Comparison of ENCODE assay signal across 7 mouse cellular contexts in the genomic region with DNA sequence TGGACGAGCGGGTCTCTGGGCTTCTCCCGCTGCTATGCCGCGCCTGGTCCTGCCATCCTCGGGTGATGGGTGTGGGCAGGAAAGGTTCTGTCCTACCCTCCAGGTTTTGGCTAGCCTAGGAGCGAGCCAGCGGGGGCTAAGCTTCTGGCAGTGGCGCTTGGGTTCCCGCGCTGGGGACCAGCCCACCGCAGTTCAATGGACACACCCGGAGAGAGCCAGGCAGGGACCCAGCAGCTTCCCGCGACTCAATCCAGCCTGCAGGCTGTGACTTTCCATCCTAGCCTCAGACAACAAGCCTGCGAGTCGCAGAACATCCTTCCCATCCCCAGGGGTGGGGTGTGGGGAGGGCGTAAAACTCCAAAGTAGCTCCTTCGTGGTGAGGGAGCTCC. TPM values are rescaled to one million over a fixed set of nuclear protein-coding genes. Genes with fewer than 3 reads are reported as not detected.
A peak's percentile ranks its signal among the peaks of the same experiment; 100 is the strongest.
DNase-seq lines count a peak whose midpoint lies in the region; ATAC-seq and TF ChIP-seq lines count a peak whose summit lies in the region.

No protein-coding gene starts in this region.

- H3K79me2 ChIP-seq in liver, adult 2 months (ENCODE audit: control insufficient read depth, insufficient read depth, low read length), result no peaks in the 10 kb centered on the region

- TF ChIP-seq EP300 in stomach, postnatal 0 days (optimal IDR thresholded peaks at IDR 0.05), result no peak

- peak overlapping the region; percentile 97 for H3K4me2 ChIP-seq in forebrain, embryonic 12.5 days
- peak overlapping the region; percentile 92 for H3K4me2 ChIP-seq in hindbrain, postnatal 0 days (ENCODE audit: low read depth, low read length)
- peak overlapping the region; percentile 91 for H3K4me2 ChIP-seq in midbrain, postnatal 0 days (ENCODE audit: low read depth, low read length, poor library complexity, severe bottlenecking)
- peak overlapping the region; percentile 94 for H3K4me2 ChIP-seq in stomach, postnatal 0 days (replicated peaks; ENCODE audit: low read depth)

- no peaks in the 10 kb centered on the region for H3K9me3 ChIP-seq in forebrain, embryonic 12.5 days
- no peaks in the 10 kb centered on the region for H3K9me3 ChIP-seq in hindbrain, postnatal 0 days (ENCODE audit: low read length)
- no peaks in the 10 kb centered on the region for H3K9me3 ChIP-seq in midbrain, postnatal 0 days (ENCODE audit: low read length)
- no peaks in the 10 kb centered on the region for H3K9me3 ChIP-seq in stomach, postnatal 0 days (ENCODE audit: control insufficient read depth, low read length)

- DNase-seq in B cell, adult 2 months, result peak; percentile 31 to 37
- DNase-seq in ES-CJ7 (ENCODE audit: low read depth, low spot score), result peak; percentile 21
- peak; percentile 27 for DNase-seq in hindbrain, postnatal 0 days (ENCODE audit: low spot score)
- DNase-seq in liver, adult 2 months (ENCODE audit: extremely low read depth, low read depth, low spot score), result no peak
- DNase-seq in midbrain, postnatal 0 days (ENCODE audit: low spot score), result peak; percentile 13
- DNase-seq in stomach, postnatal 0 days (ENCODE audit: low spot score), result peak; percentile 30

- ATAC-seq in forebrain, embryonic 12.5 days (ENCODE audit: low FRiP score), result peak; percentile 42; the same call in 1 of the 2 replicates
- peak; percentile 13; the same call in 1 of the 2 replicates for ATAC-seq in hindbrain, postnatal 0 days
- no peak for ATAC-seq in midbrain, postnatal 0 days (ENCODE audit: low FRiP score)
- ATAC-seq in stomach, postnatal 0 days (ENCODE audit: low FRiP score, low TSS enrichment), result 0 out of 2 replicates have a peak, but pooled peaks have one; percentile 1

- under 1% methylated on average over 19 of the region's 19 CpGs for whole genome bisulfite sequencing in forebrain, embryonic 12.5 days
- 2% methylated on average over 19 of the region's 19 CpGs for WGBS in hindbrain, postnatal 0 days
- 2% methylated on average over 19 of the region's 19 CpGs for WGBS in liver, adult 2 months
- 0% methylated on average over 19 of the region's 19 CpGs for WGBS in midbrain, postnatal 0 days
- under 1% methylated on average over 19 of the region's 19 CpGs for WGBS in stomach, postnatal 0 days

- no peaks in the 10 kb centered on the region for H3K36me3 ChIP-seq in forebrain, embryonic 12.5 days (replicated peaks)
- no peaks in the 10 kb centered on the region for H3K36me3 ChIP-seq in hindbrain, postnatal 0 days (ENCODE audit: insufficient read depth, low read length)
- no peaks in the 10 kb centered on the region for H3K36me3 ChIP-seq in liver, adult 2 months (ENCODE audit: control insufficient read depth, insufficient read depth, low read length)
- no peaks in the 10 kb centered on the region for H3K36me3 ChIP-seq in midbrain, postnatal 0 days (ENCODE audit: insufficient read depth, low read length)
- H3K36me3 ChIP-seq in stomach, postnatal 0 days (ENCODE audit: control insufficient read depth, insufficient read depth, low read length), result no peaks in the 10 kb centered on the region

- TF ChIP-seq CTCF in hindbrain, postnatal 0 days (IDR thresholded peaks at IDR 0.05; ENCODE audit: low read depth), result no peak
- TF ChIP-seq CTCF in liver, adult 2 months (IDR thresholded peaks at IDR 0.05; ENCODE audit: low read depth, low read length), result no peak
- no peak for TF ChIP-seq CTCF in midbrain, postnatal 0 days (IDR thresholded peaks at IDR 0.05)
- no peak for TF ChIP-seq CTCF in stomach, postnatal 0 days (IDR thresholded peaks at IDR 0.05; ENCODE audit: low read depth)

- H3K4me3 ChIP-seq in forebrain, embryonic 12.5 days (replicated peaks), result peak overlapping the region; percentile 66
- H3K4me3 ChIP-seq in hindbrain, postnatal 0 days (ENCODE audit: low read length), result peak overlapping the region; percentile 71
- H3K4me3 ChIP-seq in liver, adult 2 months (ENCODE audit: insufficient read depth, low read depth, low read length), result peak overlapping the region; percentile 0; the same call in 1 of the 2 replicates
- H3K4me3 ChIP-seq in midbrain, postnatal 0 days (ENCODE audit: low read depth, low read length), result peak overlapping the region; percentile 80
- peak overlapping the region; percentile 63 for H3K4me3 ChIP-seq in stomach, postnatal 0 days (ENCODE audit: low read depth, low read length)

- H3K9ac ChIP-seq in forebrain, embryonic 12.5 days, result peak overlapping the region; percentile 73
- peak overlapping the region; percentile 59 for H3K9ac ChIP-seq in hindbrain, postnatal 0 days (replicated peaks; ENCODE audit: low read length)
- no peak overlapping the region for H3K9ac ChIP-seq in liver, adult 2 months (ENCODE audit: low read depth, low read length)
- H3K9ac ChIP-seq in midbrain, postnatal 0 days (replicated peaks; ENCODE audit: low read length, poor library complexity, severe bottlenecking), result peak overlapping the region; percentile 70
- H3K9ac ChIP-seq in stomach, postnatal 0 days (ENCODE audit: low read length), result peak overlapping the region; percentile 64

- TF ChIP-seq POLR2A in liver, adult 2 months (IDR thresholded peaks at IDR 0.05; ENCODE audit: extremely low read depth, insufficient read depth, low read length), result no peak

- peaks cover 38% of the 10 kb centered on the region for H3K27me3 ChIP-seq in forebrain, embryonic 12.5 days
- no peaks in the 10 kb centered on the region for H3K27me3 ChIP-seq in hindbrain, postnatal 0 days (ENCODE audit: insufficient read depth, low read length)
- peaks cover 5% of the 10 kb centered on the region; the same call in 1 of the 2 replicates for H3K27me3 ChIP-seq in liver, adult 2 months (ENCODE audit: control insufficient read depth, insufficient read depth, low read length)
- peaks cover 2% of the 10 kb centered on the region; the same call in 1 of the 2 replicates for H3K27me3 ChIP-seq in midbrain, postnatal 0 days (ENCODE audit: insufficient read depth, low read length)
- no peaks in the 10 kb centered on the region for H3K27me3 ChIP-seq in stomach, postnatal 0 days (ENCODE audit: control insufficient read depth, insufficient read depth, low read length)

- peaks cover 13% of the 10 kb centered on the region for H3K4me1 ChIP-seq in forebrain, embryonic 12.5 days
- no peaks in the 10 kb centered on the region for H3K4me1 ChIP-seq in hindbrain, postnatal 0 days (ENCODE audit: insufficient read depth, low read length)
- no peaks in the 10 kb centered on the region for H3K4me1 ChIP-seq in liver, adult 2 months (ENCODE audit: control insufficient read depth, insufficient read depth, low read length)
- H3K4me1 ChIP-seq in midbrain, postnatal 0 days (ENCODE audit: insufficient read depth, low read length), result no peaks in the 10 kb centered on the region
- H3K4me1 ChIP-seq in stomach, postnatal 0 days (replicated peaks; ENCODE audit: control insufficient read depth, insufficient read depth), result no peaks in the 10 kb centered on the region; the same call in 1 of the 2 replicates

- no peak overlapping the region for H3K27ac ChIP-seq in forebrain, embryonic 12.5 days
- 0 out of 2 replicates have a peak overlapping the region, but pooled peaks have one; percentile 58 for H3K27ac ChIP-seq in hindbrain, postnatal 0 days
- H3K27ac ChIP-seq in liver, adult 2 months (replicated peaks; ENCODE audit: insufficient read depth, low read depth, low read length), result no peak overlapping the region
- no peak overlapping the region for H3K27ac ChIP-seq in midbrain, postnatal 0 days (ENCODE audit: low read depth, low read length)
- H3K27ac ChIP-seq in stomach, postnatal 0 days (replicated peaks), result no peak overlapping the region

RNA-seq across cellular contexts. Expression of a gene that starts 0.3 kb away (rescaled TPM):
- 0.36 and 0.88 TPM in 2 replicates for polyA plus RNA-seq in forebrain, embryonic 12.5 days (2016; fragmentation: Nextera tagmentation; extraction: Ambion mirVana)
- 13.4 and 14.4 TPM in 2 replicates for total RNA-seq in hindbrain, postnatal 0 days (2014; rRNA removed)
- polyA plus RNA-seq in hindbrain, postnatal 0 days (2015; fragmentation: Nextera tagmentation; extraction: Ambion mirVana), result 3.4 and 4.0 TPM in 2 replicates
- 0.09 and 0.13 TPM in 2 replicates for total RNA-seq in liver, adult 2 months (2014; rRNA removed)
- polyA plus RNA-seq in liver, adult 2 months (2012; rRNA removed), result 0.01 and 0.09 TPM in 2 replicates
- 9.2 and 11.3 TPM in 2 replicates for total RNA-seq in midbrain, postnatal 0 days (2014; rRNA removed)
- polyA plus RNA-seq in midbrain, postnatal 0 days (2015; fragmentation: Nextera tagmentation; extraction: Ambion mirVana), result 1.9 and 2.5 TPM in 2 replicates
- 0.62 and 0.73 TPM in 2 replicates for polyA plus RNA-seq in stomach, postnatal 0 days (2015; fragmentation: Nextera tagmentation; extraction: Ambion mirVana)

Comparison
In these comparisons a context has a peak if more than half of its experiments do, and no peak if none do; other contexts are left out.
1. H3K4me3 ChIP-seq: peak in every context shown above with its lines; median percentile 80 in midbrain, postnatal 0 days; 71 in hindbrain, postnatal 0 days; 66 in forebrain, embryonic 12.5 days; 63 in stomach, postnatal 0 days; 0 in liver, adult 2 months.